Mouse (Mus musculus) heart, adult 10 weeks (tissue): ENCODE measurements around the gene Vmn1r207-ps. TPM values are rescaled to one million over a fixed set of nuclear protein-coding genes. Genes with fewer than 3 reads are reported as not detected.

Experiments used
- polyA plus RNA-seq: library from polyadenylated mRNA; stranded (reverse); fragments of 350-450 nt; fragmentation: Illumina TruSeq; extraction: RNeasy Lipid Tissue Mini Kit (QIAGEN cat#74804); gene quantifications from one replicate; pipeline ENCODE4 v1.2.3, GENCODE M21; 2014; ENCODE audit warnings: low read depth, low replicate concordance

Vmn1r207-ps gene
- polyA plus RNA-seq, result not detected

GRCm38 (mm10) chr13:22729529-22729928 is at the start of gene Vmn1r207-ps:
TSS of gene Vmn1r207-ps (minus strand) at chr13:22729629.

DNA sequence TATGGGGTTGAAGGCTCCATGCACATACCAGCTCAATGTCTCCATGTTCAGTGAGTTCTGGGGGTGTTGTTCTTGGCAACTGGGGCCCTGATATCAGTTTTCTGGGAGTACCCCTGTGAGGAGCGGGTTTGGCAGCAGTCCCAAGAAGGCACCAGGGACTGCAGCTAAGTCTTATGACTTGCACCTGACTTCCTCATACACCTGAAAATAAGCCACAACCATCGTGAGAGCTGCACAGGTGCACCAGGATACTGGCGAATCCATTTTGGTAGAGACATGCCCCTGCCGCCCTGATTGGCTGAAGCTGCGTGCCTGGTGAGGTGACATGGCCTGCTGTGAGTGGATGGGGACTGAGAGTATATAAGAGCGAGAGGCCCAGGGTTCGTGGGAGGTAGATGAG is 47.9 kb upstream of the Vmn1r207-ps start, which contains the start of gene Vmn1r208:
Gene Vmn1r208, minus strand, starts transcription at position 101 of the 400 bp plus-strand sequence.

Other genes with a start within 250 kb of the Vmn1r207-ps start
- gene Vmn1r202, start 224.2 kb downstream of the Vmn1r207-ps start, polyA plus RNA-seq, result not detected
- not detected for gene Vmn1r203, start 211.5 kb downstream of the Vmn1r207-ps start, polyA plus RNA-seq
- gene Vmn1r204, start 176.4 kb downstream of the Vmn1r207-ps start, polyA plus RNA-seq, result not detected
- not detected for gene Vmn1r205, start 136.6 kb downstream of the Vmn1r207-ps start, polyA plus RNA-seq
- not detected for gene Vmn1r206, start 105.4 kb downstream of the Vmn1r207-ps start, polyA plus RNA-seq
- gene Vmn1r208, start 47.8 kb upstream of the Vmn1r207-ps start, polyA plus RNA-seq, result not detected
- not detected for gene Vmn1r209, start 80.1 kb upstream of the Vmn1r207-ps start, polyA plus RNA-seq
- not detected for gene Vmn1r210, start 101.7 kb upstream of the Vmn1r207-ps start, polyA plus RNA-seq
- not detected for gene Vmn1r211, start 127.9 kb upstream of the Vmn1r207-ps start, polyA plus RNA-seq
- not detected for gene Vmn1r212, start 154.6 kb upstream of the Vmn1r207-ps start, polyA plus RNA-seq